Mouse (Mus musculus): ENCODE measurements at regions not wholly inside any gene's neighbourhood (a gene's known extent, or its start where the extent isn't known, plus 50 kb on each side); places are given as distances from the start of the nearest gene placed in this dataset.
A peak's percentile ranks its signal among the peaks of the same experiment; 100 is the strongest.

GRCm38 (mm10) chr16:51915929-51916308 is 115.1 kb upstream of the Cblb start:
- H3K9ac ChIP-seq (replicated peaks; ENCODE audit: low read length, poor library complexity, severe bottlenecking) = no peak overlapping the region
- H3K27me3 ChIP-seq (ENCODE audit: insufficient read depth, low read length) = no peaks in the 10 kb centered on the region
- no peak for ATAC-seq (ENCODE audit: low FRiP score)
- DNase-seq (ENCODE audit: low spot score) = no peak
- no peaks in the 10 kb centered on the region for H3K36me3 ChIP-seq (ENCODE audit: insufficient read depth, low read length)
- no peak overlapping the region for H3K27ac ChIP-seq (ENCODE audit: low read depth, low read length)
- no peak overlapping the region for H3K4me3 ChIP-seq (ENCODE audit: low read depth, low read length)
- H3K4me2 ChIP-seq (ENCODE audit: low read depth, low read length, poor library complexity, severe bottlenecking) = peak overlapping the region; percentile 5; the same call in 1 of the 2 replicates
- H3K9me3 ChIP-seq (ENCODE audit: low read length) = no peaks in the 10 kb centered on the region
- WGBS = 36% methylated on average over 13 of the region's 13 CpGs
- H3K4me1 ChIP-seq (ENCODE audit: insufficient read depth, low read length) = 0 out of 2 replicates have a peak, but pooled peaks cover 3% of the 10 kb centered on the region
- TF ChIP-seq CTCF (IDR thresholded peaks at IDR 0.05) = no peak

GRCm38 (mm10) chr16:51916337-51916736 is 114.7 kb upstream of the Cblb start:
- TF ChIP-seq CTCF (IDR thresholded peaks at IDR 0.05) = no peak
- H3K4me3 ChIP-seq (ENCODE audit: low read depth, low read length) = no peak overlapping the region
- 0 out of 2 replicates have a peak, but pooled peaks cover 3% of the 10 kb centered on the region for H3K4me1 ChIP-seq (ENCODE audit: insufficient read depth, low read length)
- 35% methylated on average over 5 of the region's 5 CpGs for WGBS
- no peaks in the 10 kb centered on the region for H3K9me3 ChIP-seq (ENCODE audit: low read length)
- H3K27ac ChIP-seq (ENCODE audit: low read depth, low read length) = no peak overlapping the region
- DNase-seq (ENCODE audit: low spot score) = no peak
- no peaks in the 10 kb centered on the region for H3K27me3 ChIP-seq (ENCODE audit: insufficient read depth, low read length)
- ATAC-seq (ENCODE audit: low FRiP score) = no peak
- peak overlapping the region; percentile 5; the same call in 1 of the 2 replicates for H3K4me2 ChIP-seq (ENCODE audit: low read depth, low read length, poor library complexity, severe bottlenecking)
- no peak overlapping the region for H3K9ac ChIP-seq (replicated peaks; ENCODE audit: low read length, poor library complexity, severe bottlenecking)
- H3K36me3 ChIP-seq (ENCODE audit: insufficient read depth, low read length) = no peaks in the 10 kb centered on the region

- whole genome bisulfite sequencing = 64% methylated on average over 3 of the region's 3 CpGs
- H3K36me3 ChIP-seq (ENCODE audit: insufficient read depth, low read length) = no peaks in the 10 kb centered on the region
- H3K27me3 ChIP-seq (ENCODE audit: insufficient read depth, low read length) = no peaks in the 10 kb centered on the region
- ATAC-seq (ENCODE audit: low FRiP score) (no peak), DNase-seq (ENCODE audit: low spot score) (no peak)
- 0 out of 2 replicates have a peak, but pooled peaks cover 3% of the 10 kb centered on the region for H3K4me1 ChIP-seq (ENCODE audit: insufficient read depth, low read length)
- no peak overlapping the region for H3K4me2 ChIP-seq (ENCODE audit: low read depth, low read length, poor library complexity, severe bottlenecking)
- no peaks in the 10 kb centered on the region for H3K9me3 ChIP-seq (ENCODE audit: low read length)
- no peak overlapping the region for H3K9ac ChIP-seq (replicated peaks; ENCODE audit: low read length, poor library complexity, severe bottlenecking)
- no peak overlapping the region for H3K4me3 ChIP-seq (ENCODE audit: low read depth, low read length)
- H3K27ac ChIP-seq (ENCODE audit: low read depth, low read length) = no peak overlapping the region
- no peak for TF ChIP-seq CTCF (IDR thresholded peaks at IDR 0.05)
Observed at GRCm38 (mm10) chr16:51916820-51917219, 114.2 kb upstream of the Cblb start.

- no peak overlapping the region for H3K4me3 ChIP-seq (ENCODE audit: low read depth, low read length)
- H3K4me2 ChIP-seq (ENCODE audit: low read depth, low read length, poor library complexity, severe bottlenecking) = no peak overlapping the region
- ATAC-seq (ENCODE audit: low FRiP score) = no peak
- DNase-seq (ENCODE audit: low spot score) = no peak
- WGBS = 33% methylated on average over 2 of the region's 2 CpGs
- no peaks in the 10 kb centered on the region for H3K9me3 ChIP-seq (ENCODE audit: low read length)
- 0 out of 2 replicates have a peak, but pooled peaks cover 3% of the 10 kb centered on the region for H3K4me1 ChIP-seq (ENCODE audit: insufficient read depth, low read length)
- no peaks in the 10 kb centered on the region for H3K36me3 ChIP-seq (ENCODE audit: insufficient read depth, low read length)
- TF ChIP-seq CTCF (IDR thresholded peaks at IDR 0.05) = no peak
- H3K27ac ChIP-seq (ENCODE audit: low read depth, low read length) = no peak overlapping the region
- H3K9ac ChIP-seq (replicated peaks; ENCODE audit: low read length, poor library complexity, severe bottlenecking) = no peak overlapping the region
- H3K27me3 ChIP-seq (ENCODE audit: insufficient read depth, low read length) = no peaks in the 10 kb centered on the region
Observed at GRCm38 (mm10) chr16:51917540-51917939, 113.5 kb upstream of the Cblb start.

GRCm38 (mm10) chr16:51921025-51921424 is 110.0 kb upstream of the Cblb start:
- Histone ChIP-seq H3K9ac (replicated peaks; ENCODE audit: low read length, poor library complexity, severe bottlenecking) (no peak overlapping the region), H3K4me2 (ENCODE audit: low read depth, low read length, poor library complexity, severe bottlenecking) (no peak overlapping the region), H3K27ac (ENCODE audit: low read depth, low read length) (no peak overlapping the region), H3K36me3 (ENCODE audit: insufficient read depth, low read length) (no peaks in the 10 kb centered on the region), H3K4me1 (ENCODE audit: insufficient read depth, low read length) (no peaks in the 10 kb centered on the region), H3K4me3 (ENCODE audit: low read depth, low read length) (no peak overlapping the region), H3K27me3 (ENCODE audit: insufficient read depth, low read length) (no peaks in the 10 kb centered on the region), H3K9me3 (ENCODE audit: low read length) (no peaks in the 10 kb centered on the region)
- no peak for TF ChIP-seq CTCF (IDR thresholded peaks at IDR 0.05)
- WGBS = 92% methylated on average over 4 of the region's 4 CpGs
- DNase-seq (ENCODE audit: low spot score) (no peak), ATAC-seq (ENCODE audit: low FRiP score) (no peak)

GRCm38 (mm10) chr16:51922589-51922988 is 108.4 kb upstream of the Cblb start:
- no peak for TF ChIP-seq CTCF (IDR thresholded peaks at IDR 0.05)
- no peak overlapping the region for H3K4me2 ChIP-seq (ENCODE audit: low read depth, low read length, poor library complexity, severe bottlenecking)
- ATAC-seq (ENCODE audit: low FRiP score) = no peak
- H3K4me3 ChIP-seq (ENCODE audit: low read depth, low read length) = no peak overlapping the region
- no peak for DNase-seq (ENCODE audit: low spot score)
- 70% methylated on average over 3 of the region's 3 CpGs for WGBS
- no peaks in the 10 kb centered on the region for H3K27me3 ChIP-seq (ENCODE audit: insufficient read depth, low read length)
- H3K36me3 ChIP-seq (ENCODE audit: insufficient read depth, low read length) = no peaks in the 10 kb centered on the region
- no peaks in the 10 kb centered on the region for H3K9me3 ChIP-seq (ENCODE audit: low read length)
- H3K9ac ChIP-seq (replicated peaks; ENCODE audit: low read length, poor library complexity, severe bottlenecking) = no peak overlapping the region
- no peaks in the 10 kb centered on the region for H3K4me1 ChIP-seq (ENCODE audit: insufficient read depth, low read length)
- H3K27ac ChIP-seq (ENCODE audit: low read depth, low read length) = no peak overlapping the region

Measured in midbrain, postnatal 0 days (tissue).